Mouse (Mus musculus) frontal cortex, adult 2 months (tissue): Measurements from ENCODE around the gene Hivep2. TPM values are rescaled to one million over a fixed set of nuclear protein-coding genes. Genes with fewer than 3 reads are reported as not detected.

ENCODE experiments used
- DNase-seq, 2 experiments: peaks; one replicate each; pipeline ENCODE4 v3.0.0; 2022; ENCODE audit warnings: low spot score in 1 of 2; ENCODE audit errors: extremely low spot score in 1 of 2
- polyA plus RNA-seq: library from polyadenylated mRNA; depleted of rRNA; stranded (reverse); fragments of >200 nt; gene quantifications from 2 replicates; pipeline ENCODE4 v1.2.3, GENCODE M21; 2012; rRNA removed

Gene Hivep2
- 96.0 and 102 TPM in 2 replicates for polyA plus RNA-seq

- no peak for DNase-seq
Measured at GRCm38 (mm10) chr10:13965974-13966829, at the start of gene Hivep2. Gene Hivep2 (plus strand): TSS chr10:13966075.

GRCm38 (mm10) chr10:13916645-13917342 is 49.1 kb upstream of the Hivep2 start:
- DNase-seq = peak in 1 of 2 experiments; percentile 37

GRCm38 (mm10) chr10:13921641-13922385 is 44.1 kb upstream of the Hivep2 start:
- DNase-seq = no peak

GRCm38 (mm10) chr10:13929306-13929705 is 36.6 kb upstream of the Hivep2 start:
- DNase-seq = no peak

- no peak for DNase-seq
Measured at GRCm38 (mm10) chr10:13932147-13932546, 33.7 kb upstream of the Hivep2 start.

- no peak for DNase-seq
Measured at GRCm38 (mm10) chr10:13933320-13933719, 32.6 kb upstream of the Hivep2 start.

- DNase-seq = peak in 1 of 2 experiments; percentile 23
Measured at GRCm38 (mm10) chr10:13935646-13936045, 30.2 kb upstream of the Hivep2 start.

GRCm38 (mm10) chr10:13941406-13941805 is 24.5 kb upstream of the Hivep2 start:
- DNase-seq = no peak

GRCm38 (mm10) chr10:13943706-13944105 is 22.2 kb upstream of the Hivep2 start:
- DNase-seq = no peak

GRCm38 (mm10) chr10:13946498-13946897 is 19.4 kb upstream of the Hivep2 start:
- DNase-seq = no peak

- no peak for DNase-seq
Measured at GRCm38 (mm10) chr10:13962965-13963364, 2.9 kb upstream of the Hivep2 start.

GRCm38 (mm10) chr10:13963908-13964500 is 1.9 kb upstream of the Hivep2 start:
- no peak for DNase-seq

- DNase-seq = peak; percentile 66 to 72
Measured at GRCm38 (mm10) chr10:13964501-13965281, 1.2 kb upstream of the Hivep2 start.

- peak; percentile 63 to 87 for DNase-seq
Measured at GRCm38 (mm10) chr10:13965316-13965973, 430 bp upstream of the Hivep2 start.

GRCm38 (mm10) chr10:13966830-13967450 is 1.1 kb downstream of the Hivep2 start:
- peak; percentile 47 to 74 for DNase-seq

GRCm38 (mm10) chr10:13967451-13968233 is 1.8 kb downstream of the Hivep2 start:
- peak; percentile 68 to 85 for DNase-seq

- DNase-seq = no peak
Measured at GRCm38 (mm10) chr10:13968234-13968555, 2.3 kb downstream of the Hivep2 start.

GRCm38 (mm10) chr10:13968989-13969388 is 3.1 kb downstream of the Hivep2 start:
- peak in 1 of 2 experiments; percentile 67 for DNase-seq
